Mouse (Mus musculus) myocyte (in vitro differentiated cells): Measurements from ENCODE around the gene Nxf7.
"Not testable (repeated sequence)": the region's sequence is repeated elsewhere in the genome, so short reads cannot be mapped to it uniquely, and the experiment has no call there.

Experiments
- MYOG ChIP-seq, 3 experiments: IDR thresholded peaks; one replicate each; pipeline ENCODE4 v1.6.1; 2011; ENCODE audit warnings: control low read depth in 2 of 3, low read depth in 2 of 3, mild to moderate bottlenecking in 2 of 3; ENCODE audit not compliant: insufficient read length in 2 of 3, control insufficient read depth in 1 of 3, insufficient read depth in 1 of 3
- POLR2A ChIP-seq: IDR thresholded peaks from one replicate; pipeline ENCODE4 v1.6.1; 2011; ENCODE audit warnings: low read depth, mild to moderate bottlenecking, control low read depth, moderate library complexity; ENCODE audit not compliant: insufficient read length

GRCm38 (mm10) chrX:135560933-135561332 lies 37.6 kb downstream of the Nxf7 start:
- TF ChIP-seq MYOG (IDR thresholded peaks at IDR 0.05; ENCODE audit: control insufficient read depth in 1 of 3, insufficient read depth in 1 of 3, insufficient read length in 2 of 3, low read depth in 2 of 3); POLR2A: not testable (repeated sequence)
